Mouse (Mus musculus): ENCODE measurements around the gene Serf2. TPM values are rescaled to one million over a fixed set of nuclear protein-coding genes. Genes with fewer than 3 reads are reported as not detected.
"Not testable (repeated sequence)": the region's sequence is repeated elsewhere in the genome, so short reads cannot be mapped to it uniquely, and the experiment has no call there.

Gene Serf2
- polyA plus RNA-seq, 1 experiment from 2014 or later = 393 TPM

- peak overlapping the region; percentile 98 for H3K27ac ChIP-seq (replicated peaks)
Observed at GRCm38 (mm10) chr2:121450093-121450492, 1.1 kb downstream of the Serf2 start.

GRCm38 (mm10) chr2:121452361-121452760, 3.4 kb downstream of the Serf2 start:
- Histone ChIP-seq H3K9me3 (no peaks in the 10 kb centered on the region), H3K9ac (no peak overlapping the region), H3K27me3 (no peaks in the 10 kb centered on the region), H3K36me3 (peaks cover 24% of the 10 kb centered on the region), H3K27ac (replicated peaks) (no peak overlapping the region), H3K4me2 (no peak overlapping the region), H3K4me3 (no peak overlapping the region), H3K4me1 (replicated peaks) (peaks cover 35% of the 10 kb centered on the region)
- ATAC-seq (ENCODE audit: low read depth) = no peak
- 79% methylated on average over 4 of the region's 4 CpGs for WGBS

More at GRCm38 (mm10) chr2:121450093-121450492, 1.1 kb downstream of the Serf2 start:
- H3K36me3 ChIP-seq = peaks cover 24% of the 10 kb centered on the region
- H3K9ac ChIP-seq = peak overlapping the region; percentile 94
- ATAC-seq (ENCODE audit: low read depth) = peak; percentile 3; the same call in 1 of the 2 replicates
- no peaks in the 10 kb centered on the region for H3K9me3 ChIP-seq
- peak overlapping the region; percentile 76 for H3K4me2 ChIP-seq
- no peaks in the 10 kb centered on the region for H3K27me3 ChIP-seq
- under 1% methylated on average over 7 of the region's 7 CpGs for WGBS
- peak overlapping the region; percentile 97 for H3K4me3 ChIP-seq
- peaks cover 29% of the 10 kb centered on the region for H3K4me1 ChIP-seq (replicated peaks)

- 91% methylated on average over 4 of the region's 4 CpGs for WGBS
- no peaks in the 10 kb centered on the region for H3K9me3 ChIP-seq
- H3K4me2 ChIP-seq = no peak within 1 kb of the TSS
- no peaks in the 10 kb centered on the region for H3K27me3 ChIP-seq
- H3K9ac ChIP-seq = no peak within 1 kb of the TSS
- H3K4me3 ChIP-seq = no peak within 1 kb of the TSS
- peaks cover 38% of the 10 kb centered on the region for H3K4me1 ChIP-seq (replicated peaks)
- peaks cover 24% of the 10 kb centered on the region for H3K36me3 ChIP-seq
- no peak for ATAC-seq (ENCODE audit: low read depth)
- H3K27ac ChIP-seq (replicated peaks) = no peak within 1 kb of the TSS
Observed at GRCm38 (mm10) chr2:121452990-121453389, 4.0 kb downstream of the Serf2 start, which contains the start of gene Hypk. Gene Hypk (plus strand): TSS chr2:121453290.

GRCm38 (mm10) chr2:121453917-121454316, 4.9 kb downstream of the Serf2 start:
- no peaks in the 10 kb centered on the region for H3K9me3 ChIP-seq
- peaks cover 31% of the 10 kb centered on the region for H3K36me3 ChIP-seq
- H3K4me3 ChIP-seq = no peak overlapping the region
- no peak for ATAC-seq (ENCODE audit: low read depth)
- no peaks in the 10 kb centered on the region for H3K27me3 ChIP-seq
- peaks cover 37% of the 10 kb centered on the region for H3K4me1 ChIP-seq (replicated peaks)
- WGBS = 92% methylated on average over 6 of the region's 6 CpGs
- no peak overlapping the region for H3K9ac ChIP-seq
- no peak overlapping the region for H3K27ac ChIP-seq (replicated peaks)
- H3K4me2 ChIP-seq = no peak overlapping the region

GRCm38 (mm10) chr2:121455534-121455933, 6.5 kb downstream of the Serf2 start:
- no peak overlapping the region for H3K4me3 ChIP-seq
- peaks cover 31% of the 10 kb centered on the region for H3K4me1 ChIP-seq (replicated peaks)
- WGBS = 86% methylated on average over 5 of the region's 5 CpGs
- H3K4me2 ChIP-seq = no peak overlapping the region
- ATAC-seq (ENCODE audit: low read depth) = no peak
- H3K36me3 ChIP-seq = peaks cover 47% of the 10 kb centered on the region
- no peaks in the 10 kb centered on the region for H3K9me3 ChIP-seq
- H3K27ac ChIP-seq (replicated peaks) = no peak overlapping the region
- no peak overlapping the region for H3K9ac ChIP-seq
- no peaks in the 10 kb centered on the region for H3K27me3 ChIP-seq

GRCm38 (mm10) chr2:121456692-121457642, 8.0 kb downstream of the Serf2 start, which contains the start of gene Serinc4:
Gene Serinc4 (minus strand): TSS chr2:121456781.
- peak within 1 kb of the TSS; percentile 90 for H3K9ac ChIP-seq
- H3K27me3 ChIP-seq = no peaks in the 10 kb centered on the region
- H3K36me3 ChIP-seq = peaks cover 47% of the 10 kb centered on the region
- peaks cover 21% of the 10 kb centered on the region for H3K4me1 ChIP-seq (replicated peaks)
- ATAC-seq (ENCODE audit: low read depth) = peak; percentile 93
- peak within 1 kb of the TSS; percentile 80 for H3K27ac ChIP-seq (replicated peaks)
- 5% methylated on average over 41 of the region's 41 CpGs for WGBS
- H3K4me2 ChIP-seq = peak within 1 kb of the TSS; percentile 75
- H3K9me3 ChIP-seq = no peaks in the 10 kb centered on the region
- peak within 1 kb of the TSS; percentile 78 for H3K4me3 ChIP-seq

- H3K4me2 ChIP-seq = no peak overlapping the region
- H3K4me3 ChIP-seq = no peak overlapping the region
- no peak for ATAC-seq (ENCODE audit: low read depth)
- H3K27me3 ChIP-seq = no peaks in the 10 kb centered on the region
- H3K4me1 ChIP-seq (replicated peaks) = peaks cover 18% of the 10 kb centered on the region
- 55% methylated on average over 2 of the region's 2 CpGs for WGBS
- H3K36me3 ChIP-seq = peaks cover 29% of the 10 kb centered on the region
- H3K9ac ChIP-seq = no peak overlapping the region
- no peaks in the 10 kb centered on the region for H3K9me3 ChIP-seq
- no peak overlapping the region for H3K27ac ChIP-seq (replicated peaks)
Observed at GRCm38 (mm10) chr2:121460071-121460470, 11.1 kb downstream of the Serf2 start.

GRCm38 (mm10) chr2:121468982-121469381, 20.0 kb downstream of the Serf2 start:
- H3K4me2 ChIP-seq; H3K27me3 ChIP-seq; H3K9ac ChIP-seq; H3K4me1 ChIP-seq (replicated peaks); H3K4me3 ChIP-seq; H3K9me3 ChIP-seq; ATAC-seq (ENCODE audit: low read depth); H3K27ac ChIP-seq (replicated peaks): not testable (repeated sequence)
- WGBS = 69% methylated on average over 5 of the region's 6 CpGs
- H3K36me3 ChIP-seq = peaks cover 16% of the 10 kb centered on the region

- H3K9ac ChIP-seq; H3K4me1 ChIP-seq (replicated peaks); H3K27me3 ChIP-seq; H3K27ac ChIP-seq (replicated peaks); ATAC-seq (ENCODE audit: low read depth); H3K9me3 ChIP-seq: not testable (repeated sequence)
- Histone ChIP-seq H3K4me2 (peak overlapping the region; percentile 80), H3K36me3 (peaks cover 16% of the 10 kb centered on the region), H3K4me3 (peak overlapping the region; percentile 60; the same call in 1 of the 2 replicates)
- 95% methylated on average over 3 of the region's 3 CpGs for WGBS
Observed at GRCm38 (mm10) chr2:121472783-121473182, 23.8 kb downstream of the Serf2 start.

GRCm38 (mm10) chr2:121473301-121474179, 24.5 kb downstream of the Serf2 start, which contains the start of gene Mfap1b:
Gene Mfap1b (minus strand): TSS chr2:121474067.
- WGBS = 6% methylated on average over 41 of the region's 41 CpGs
- not testable (repeated sequence) for H3K4me1 ChIP-seq (replicated peaks); H3K9me3 ChIP-seq; H3K27me3 ChIP-seq
- peak within 1 kb of the TSS; percentile 62 for H3K27ac ChIP-seq (replicated peaks)
- peaks cover 11% of the 10 kb centered on the region; the same call in 1 of the 2 replicates for H3K36me3 ChIP-seq
- ATAC-seq (ENCODE audit: low read depth) = peak; percentile 94
- H3K4me3 ChIP-seq = peak within 1 kb of the TSS; percentile 60
- peak within 1 kb of the TSS; percentile 80 for H3K4me2 ChIP-seq
- H3K9ac ChIP-seq = peak within 1 kb of the TSS; percentile 75

GRCm38 (mm10) chr2:121474180-121474535, 25.2 kb downstream of the Serf2 start:
- H3K27me3 ChIP-seq = no peaks in the 10 kb centered on the region
- H3K4me3 ChIP-seq = peak overlapping the region; percentile 60
- peak overlapping the region; percentile 62 for H3K27ac ChIP-seq (replicated peaks)
- H3K4me2 ChIP-seq = peak overlapping the region; percentile 80
- peak; percentile 32; the same call in 1 of the 2 replicates for ATAC-seq (ENCODE audit: low read depth)
- no peaks in the 10 kb centered on the region for H3K9me3 ChIP-seq
- peaks cover 11% of the 10 kb centered on the region; the same call in 1 of the 2 replicates for H3K36me3 ChIP-seq
- peak overlapping the region; percentile 75 for H3K9ac ChIP-seq
- H3K4me1 ChIP-seq (replicated peaks) = peaks cover 4% of the 10 kb centered on the region; the same call in 1 of the 2 replicates
- WGBS = 37% methylated on average over 8 of the region's 8 CpGs

Measured in neural tube, embryonic 13.5 days (tissue).